In genomic region chr13:68707296-68707747, GRCm38 (mm10) we compare ENCODE assay signal across 8 mouse cellular contexts.
A peak's percentile ranks its signal among the peaks of the same experiment; 100 is the strongest.
DNase-seq lines count a peak whose midpoint lies in the region.
"Had no signal": no experiment of that assay in that cellular context is flagged by ENCODE, and none has a peak within 500 bp of the region (broad histone marks: within the 10 kb centered on the region; RNA-seq: fewer than 3 reads in every experiment).

No protein-coding gene starts in this region.

- H3K27ac ChIP-seq in limb, embryonic 10.5 days = no peak overlapping the region
- H3K27ac ChIP-seq: heart, embryonic 15.5 days had no signal

- 93% methylated on average over 6 of the region's 6 CpGs for WGBS in limb, embryonic 10.5 days

- peak; percentile 44 to 81 for DNase-seq in adrenal gland, adult (ENCODE audit: inconsistent age in 2 of 2, low spot score in 1 of 2)
- peak; percentile 73 for DNase-seq in adrenal gland, postnatal 14 days
- peak; percentile 47 to 59 for DNase-seq in frontal cortex, postnatal 10 days (ENCODE audit: low spot score in 2 of 2)
- DNase-seq in left cerebral cortex, postnatal 25 days (ENCODE audit: low spot score in 2 of 2) = peak; percentile 65 to 88
- no peak for DNase-seq in limb, embryonic 10.5 days (ENCODE audit: low spot score)
- DNase-seq in thymus, postnatal 0 days (ENCODE audit: low spot score) = no peak
- no peak for DNase-seq in kidney, adult 11 months

- H3K4me1 ChIP-seq in limb, embryonic 10.5 days = no peaks in the 10 kb centered on the region
- H3K4me1 ChIP-seq: heart, embryonic 15.5 days had no signal

- H3K4me3 ChIP-seq in limb, embryonic 10.5 days = no peak overlapping the region
- H3K4me3 ChIP-seq: heart, embryonic 15.5 days had no signal

- intact Hi-C loops in left cerebral cortex, postnatal 25 days (cut with DNase I) = loop anchor here (5.0 kb wide), 1 partner anchor 110 kb away; no protein-coding TSS in a partner anchor

- H3K36me3 ChIP-seq in limb, embryonic 10.5 days = no peaks in the 10 kb centered on the region
- H3K36me3 ChIP-seq: heart, embryonic 15.5 days had no signal

- no peaks in the 10 kb centered on the region for H3K9me3 ChIP-seq in limb, embryonic 10.5 days (replicated peaks)
- H3K9me3 ChIP-seq: heart, embryonic 15.5 days had no signal

- no peaks in the 10 kb centered on the region for H3K27me3 ChIP-seq in limb, embryonic 10.5 days (ENCODE audit: low read depth, poor library complexity, severe bottlenecking)
- H3K27me3 ChIP-seq: heart, embryonic 15.5 days had no signal

Comparison
In these comparisons a context has a peak if more than half of its experiments do, and no peak if none do; other contexts are left out.
1. DNase-seq: peak in adrenal gland, adult (2 of 2), adrenal gland, postnatal 14 days (single experiment), frontal cortex, postnatal 10 days (2 of 2) and left cerebral cortex, postnatal 25 days (2 of 2); none in limb, embryonic 10.5 days (single experiment), thymus, postnatal 0 days (single experiment) and kidney, adult 11 months (single experiment).